Mouse (Mus musculus) lung, embryonic 16.5 days (tissue): Measurements from ENCODE around the gene Dnajb4. TPM values are rescaled to one million over a fixed set of nuclear protein-coding genes. Genes with fewer than 3 reads are reported as not detected.
"Not testable (repeated sequence)": the region's sequence is repeated elsewhere in the genome, so short reads cannot be mapped to it uniquely, and the experiment has no call there.

Experiments
- ATAC-seq: fragments of 200-750 bp; cut with Nextera tagmentation; 2 replicates; pipeline ENCODE4 v1.8.0; 2017; ENCODE audit warnings: low read depth, mild to moderate bottlenecking, moderate library complexity
- H3K27ac ChIP-seq: fragments of 300-500 bp; sonication (generic); 2 replicates; pipeline ENCODE4 v1.5.1; 2014; ENCODE audit warnings: mild to moderate bottlenecking, control low read depth, low read length
- H3K27me3 ChIP-seq: fragments of 300-500 bp; sonication (generic); 2 replicates; pipeline ENCODE4 v1.6.1; 2014; ENCODE audit warnings: low read depth, low read length, mixed read lengths; ENCODE audit not compliant: control insufficient read depth, insufficient read depth
- H3K36me3 ChIP-seq: fragments of 300-500 bp; sonication (generic); 2 replicates; pipeline ENCODE4 v1.6.1; 2014; ENCODE audit warnings: low read length; ENCODE audit not compliant: control insufficient read depth, insufficient read depth
- H3K4me1 ChIP-seq: fragments of 300-500 bp; sonication (generic); replicated peaks from 2 replicates; pipeline ENCODE4 v1.6.1; 2014; ENCODE audit warnings: low read length, mixed read lengths; ENCODE audit not compliant: control insufficient read depth, insufficient read depth
- H3K4me2 ChIP-seq: fragments of 300-500 bp; sonication (generic); 2 replicates; pipeline ENCODE4 v1.6.1; 2014; ENCODE audit warnings: low read depth, low read length, control low read depth
- H3K4me3 ChIP-seq: fragments of 300-500 bp; sonication (generic); 2 replicates; pipeline ENCODE4 v1.5.1; 2014; ENCODE audit warnings: mild to moderate bottlenecking, low read length, control low read depth
- H3K9ac ChIP-seq: fragments of 300-500 bp; sonication (generic); 2 replicates; pipeline ENCODE4 v1.6.1; 2014; ENCODE audit warnings: low read length, control low read depth
- H3K9me3 ChIP-seq: fragments of 300-500 bp; sonication (generic); 2 replicates; pipeline ENCODE4 v1.6.1; 2016; ENCODE audit warnings: low read length; ENCODE audit not compliant: control insufficient read depth
- WGBS: fragments of 180-500 bp; shearing (Covaris S2); extraction: QIAGEN DNeasy Blood & Tissue Kit; methylation state at CpG from one replicate; pipeline ENCODE4 v1.1.7; 2014; 5-methylcytosine and 5-hydroxymethylcytosine counted together
- polyA plus RNA-seq: library from polyadenylated mRNA; unstranded; fragments of >200 nt; fragmentation: Nextera tagmentation; extraction: Ambion mirVana; gene quantifications from 2 replicates; pipeline ENCODE4 v1.2.1, GENCODE M21; 2015

Gene Dnajb4
- polyA plus RNA-seq, 1 experiment from 2014 or later = 44.0 TPM

- WGBS = 82% methylated on average over 4 of the region's 4 CpGs
These were observed 80.7 kb downstream of the Dnajb4 start for GRCm38 (mm10) chr3:152129426-152129825.

GRCm38 (mm10) chr3:152128631-152129030, 81.5 kb downstream of the Dnajb4 start:
- Histone ChIP-seq H3K27me3 (no peaks in the 10 kb centered on the region), H3K4me3 (no peak overlapping the region), H3K4me2 (no peak overlapping the region), H3K9me3 (no peaks in the 10 kb centered on the region), H3K27ac (no peak overlapping the region), H3K9ac (no peak overlapping the region), H3K4me1 (no peaks in the 10 kb centered on the region), H3K36me3 (no peaks in the 10 kb centered on the region)
- no peak for ATAC-seq
- WGBS = 74% methylated on average over 7 of the region's 7 CpGs

More at GRCm38 (mm10) chr3:152129426-152129825, 80.7 kb downstream of the Dnajb4 start:
- H3K9me3 ChIP-seq, H3K36me3 ChIP-seq, H3K4me2 ChIP-seq, H3K27me3 ChIP-seq, ATAC-seq, H3K9ac ChIP-seq, H3K27ac ChIP-seq, H3K4me3 ChIP-seq, H3K4me1 ChIP-seq: not testable (repeated sequence)

Other genes with a start within 250 kb of the Dnajb4 start
- gene Gipc2, start 44.1 kb downstream of the Dnajb4 start, polyA plus RNA-seq = 12.3 and 13.4 TPM in 2 replicates
- 231 and 251 TPM in 2 replicates for gene Fubp1, start 120 bp upstream of the Dnajb4 start, polyA plus RNA-seq
- gene Nexn, start 56.0 kb upstream of the Dnajb4 start, polyA plus RNA-seq = 64.1 and 79.2 TPM in 2 replicates
- gene Miga1, start 130.1 kb upstream of the Dnajb4 start, polyA plus RNA-seq = 14.7 and 15.7 TPM in 2 replicates
- 57.6 and 58.4 TPM in 2 replicates for gene Usp33, start 136.2 kb upstream of the Dnajb4 start, polyA plus RNA-seq
- gene Zzz3, start 185.2 kb upstream of the Dnajb4 start, polyA plus RNA-seq = 40.3 and 42.3 TPM in 2 replicates